Mouse (Mus musculus) lung, adult 2 months (tissue): ENCODE data around the gene Sytl1. TPM values are rescaled to one million over a fixed set of nuclear protein-coding genes. Genes with fewer than 3 reads are reported as not detected.

ENCODE experiments used
- DNase-seq: peaks from one replicate; pipeline ENCODE4 v3.0.0; 2022
- H3K4me1 ChIP-seq: fragments of 200-500 bp; 2 replicates; pipeline ENCODE4 v1.6.1; 2011; ENCODE audit warnings: low read length; ENCODE audit not compliant: control insufficient read depth, insufficient read depth
- H3K4me3 ChIP-seq: fragments of 200-500 bp; replicated peaks from 2 replicates; pipeline ENCODE3; 2011; ENCODE audit warnings: low read depth, mild to moderate bottlenecking, control low read depth, low read length; ENCODE audit errors: extremely low read depth
- CTCF ChIP-seq: fragments of 200-500 bp; IDR thresholded peaks from 2 replicates; pipeline ENCODE4 v1.5.1; 2011; ENCODE audit warnings: mild to moderate bottlenecking, low read length, control low read depth; ENCODE audit not compliant: insufficient read depth
- POLR2A ChIP-seq: fragments of 200-500 bp; IDR thresholded peaks from 2 replicates; pipeline ENCODE4 v1.6.1; 2011; ENCODE audit warnings: low read depth, mild to moderate bottlenecking, control low read depth, low read length, borderline replicate concordance; ENCODE audit errors: extremely low read depth
- WGBS: fragments of 180-500 bp; shearing (Covaris S2); methylation state at CpG from one replicate; pipeline ENCODE4 v1.1.7; 2018; 5-methylcytosine and 5-hydroxymethylcytosine counted together
- polyA plus RNA-seq: library from polyadenylated mRNA; depleted of rRNA; stranded (reverse); fragments of >200 nt; gene quantifications from 2 replicates; pipeline ENCODE4 v1.2.3, GENCODE M21; 2012; rRNA removed

Sytl1 gene
- 7.4 and 23.0 TPM in 2 replicates for polyA plus RNA-seq

DNA sequence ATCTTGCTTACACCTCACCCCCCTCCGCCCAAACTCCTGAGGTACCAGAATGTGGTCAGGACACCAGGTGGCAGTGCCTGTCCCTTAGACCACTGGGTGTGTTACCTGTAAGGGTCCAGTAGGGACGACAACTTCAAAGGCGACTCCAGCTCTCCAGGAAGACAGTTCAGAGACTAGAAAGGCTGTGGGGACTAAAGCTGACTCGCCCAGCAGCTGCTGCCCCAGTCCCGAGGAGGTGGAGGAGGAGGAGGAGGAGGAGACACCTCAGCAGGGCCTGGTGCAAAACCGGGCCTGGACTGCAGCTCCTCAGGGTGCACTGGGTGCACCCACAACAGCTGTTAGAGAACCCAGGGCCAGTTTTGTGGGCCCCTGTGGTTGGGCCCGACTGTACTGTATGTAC is at the start of gene Sytl1:
Gene Sytl1 (minus strand): TSS at position 232 of the 400 bp plus-strand sequence.
- Histone ChIP-seq H3K4me1 (no peaks in the 10 kb centered on the region), H3K4me3 (peak within 1 kb of the TSS; percentile 12)
- no peak for TF ChIP-seq POLR2A
- TF ChIP-seq CTCF: no peak
- 37% methylated on average over 7 of the region's 7 CpGs for WGBS
- no peak for DNase-seq

DNA sequence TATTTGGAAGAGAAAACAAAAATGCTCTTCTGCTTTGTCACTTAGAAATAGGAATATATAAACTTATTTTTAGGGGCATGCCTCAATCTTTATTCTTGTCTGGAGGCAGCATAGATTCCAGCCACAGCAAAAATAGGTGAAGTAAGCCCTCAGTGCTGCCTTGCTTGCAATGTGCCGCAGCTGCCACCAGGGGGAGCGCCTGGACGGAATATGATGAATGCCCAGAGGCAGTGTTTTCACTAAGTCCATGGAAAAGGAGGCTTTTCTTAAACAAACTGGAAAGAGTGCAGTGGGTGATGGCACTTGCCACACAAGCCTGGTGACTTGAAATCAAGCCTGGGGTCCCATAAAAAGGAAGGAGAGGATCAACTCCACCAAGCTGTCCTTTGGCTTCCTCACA is 47.0 kb upstream of the Sytl1 start:
- TF ChIP-seq POLR2A (no peak), CTCF (peak; percentile 95)
- Histone ChIP-seq H3K4me1 (no peaks in the 10 kb centered on the region), H3K4me3 (no peak overlapping the region)
- DNase-seq: peak; percentile 88
- 0% methylated on average over 3 of the region's 3 CpGs for WGBS

DNA sequence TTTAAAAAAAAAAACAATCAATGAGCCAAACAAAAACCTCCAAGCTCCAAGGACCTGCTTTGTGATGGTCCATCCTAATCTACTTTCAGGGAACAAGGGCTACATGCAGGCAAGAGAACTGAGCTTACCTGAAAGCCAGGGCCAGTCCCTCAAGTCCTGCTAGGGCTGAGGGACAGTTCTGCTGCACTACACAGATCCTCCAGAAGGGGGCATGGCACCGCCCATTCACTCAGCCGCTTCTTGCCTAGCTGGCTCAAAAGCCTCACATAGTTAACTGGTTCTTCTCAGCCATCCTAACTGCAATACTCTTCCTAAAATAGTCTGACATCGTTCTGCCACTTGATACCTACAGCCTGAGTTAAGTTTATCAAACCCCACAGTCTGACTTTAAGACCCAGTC is 44.4 kb upstream of the Sytl1 start:
- H3K4me1 ChIP-seq: no peaks in the 10 kb centered on the region
- TF ChIP-seq CTCF: peak; percentile 86
- TF ChIP-seq POLR2A: no peak
- 49% methylated on average over 3 of the region's 3 CpGs for WGBS
- peak; percentile 53 for DNase-seq
- H3K4me3 ChIP-seq: no peak overlapping the region

DNA sequence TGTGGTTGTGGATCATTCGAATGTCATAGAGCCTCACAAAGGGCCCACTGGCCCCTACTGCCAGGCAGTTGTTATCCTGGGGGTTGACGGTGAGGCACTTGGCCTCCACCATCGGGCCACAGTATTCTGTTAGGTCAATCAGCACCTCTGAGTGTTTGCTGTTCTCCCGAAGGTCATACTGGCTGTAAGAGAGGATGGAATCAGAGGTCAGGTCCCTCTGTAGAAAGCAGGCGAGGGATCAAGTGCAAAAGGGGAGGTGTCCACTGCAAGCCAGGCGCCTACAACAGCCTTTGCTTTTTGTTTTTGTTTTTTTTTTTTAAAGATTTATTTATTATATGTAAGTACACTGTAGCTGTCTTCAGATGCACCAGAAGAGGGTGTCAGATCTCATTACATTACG is 42.9 kb upstream of the Sytl1 start:
- TF ChIP-seq CTCF (no peak), POLR2A (no peak)
- no peak overlapping the region for H3K4me3 ChIP-seq
- H3K4me1 ChIP-seq: no peaks in the 10 kb centered on the region
- 85% methylated on average over 7 of the region's 7 CpGs for WGBS
- DNase-seq: no peak

DNA sequence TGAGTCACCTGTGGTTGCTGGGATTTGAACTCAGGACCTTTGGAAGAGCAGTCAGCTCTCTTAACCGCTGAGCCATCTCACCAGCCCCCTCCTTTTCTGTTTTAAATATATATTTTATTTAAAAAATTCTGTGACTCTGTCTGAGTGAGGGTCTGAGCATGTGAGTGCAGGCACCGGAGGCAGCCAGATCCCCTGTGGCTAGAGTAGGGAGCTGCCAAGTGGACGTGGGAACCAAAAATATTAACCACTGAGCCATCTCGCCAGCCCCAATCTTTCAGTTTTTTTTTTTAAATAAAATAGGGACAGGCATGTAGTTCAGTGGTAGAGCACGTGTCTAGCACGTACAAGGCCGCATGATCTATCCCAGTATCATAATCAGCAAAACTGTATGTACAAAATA is 41.9 kb upstream of the Sytl1 start:
- Histone ChIP-seq H3K4me3 (no peak overlapping the region), H3K4me1 (no peaks in the 10 kb centered on the region)
- WGBS: 91% methylated on average over 7 of the region's 7 CpGs
- no peak for DNase-seq
- no peak for TF ChIP-seq POLR2A

DNA sequence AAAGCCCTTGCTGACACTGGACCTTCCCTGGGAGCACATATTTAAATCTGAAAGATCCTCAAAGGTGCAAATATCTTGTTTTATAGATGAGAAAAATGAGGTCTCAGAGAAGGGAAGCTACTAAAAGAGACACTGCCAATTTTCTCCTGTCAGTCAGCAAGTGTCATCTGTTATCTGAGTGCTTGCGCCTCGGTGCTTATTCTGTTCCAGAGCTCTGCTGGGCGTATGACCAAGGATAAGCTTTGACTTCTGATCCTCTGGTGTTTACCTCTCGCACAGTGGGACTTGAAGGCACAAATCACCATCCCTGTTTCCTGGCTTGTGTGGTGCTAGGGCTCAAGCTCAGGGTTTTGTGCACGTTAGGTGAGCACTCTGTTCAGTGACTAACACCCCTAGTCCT is 39.8 kb upstream of the Sytl1 start:
- TF ChIP-seq CTCF: no peak
- TF ChIP-seq POLR2A: no peak

DNA sequence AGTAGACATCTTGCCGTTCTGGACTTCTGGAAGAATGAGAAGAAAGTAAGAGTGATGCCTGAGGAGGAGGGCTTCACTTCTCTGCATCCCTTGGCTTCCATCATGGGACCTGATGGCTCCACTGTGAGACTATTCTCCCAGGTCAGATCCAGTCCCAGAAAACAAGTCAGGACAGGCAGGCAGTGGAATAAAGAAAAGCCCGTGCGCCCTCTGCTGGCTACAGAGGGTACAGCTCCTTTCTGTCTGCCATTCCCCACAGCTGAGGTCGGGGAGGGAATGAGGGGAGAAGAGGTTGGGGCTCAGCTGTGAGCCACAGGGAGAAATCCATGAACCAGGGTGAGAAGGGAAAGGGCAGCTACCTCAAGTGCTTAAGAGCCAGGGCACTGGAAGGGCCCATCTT is 38.9 kb upstream of the Sytl1 start:
- whole genome bisulfite sequencing: 25% methylated on average over 4 of the region's 4 CpGs
- DNase-seq: peak; percentile 70

More for the DNA sequence above, 39.8 kb upstream of the Sytl1 start:
- Histone ChIP-seq H3K4me3 (no peak overlapping the region), H3K4me1 (no peaks in the 10 kb centered on the region)
- DNase-seq: no peak
- 77% methylated on average over 5 of the region's 5 CpGs for WGBS

DNA sequence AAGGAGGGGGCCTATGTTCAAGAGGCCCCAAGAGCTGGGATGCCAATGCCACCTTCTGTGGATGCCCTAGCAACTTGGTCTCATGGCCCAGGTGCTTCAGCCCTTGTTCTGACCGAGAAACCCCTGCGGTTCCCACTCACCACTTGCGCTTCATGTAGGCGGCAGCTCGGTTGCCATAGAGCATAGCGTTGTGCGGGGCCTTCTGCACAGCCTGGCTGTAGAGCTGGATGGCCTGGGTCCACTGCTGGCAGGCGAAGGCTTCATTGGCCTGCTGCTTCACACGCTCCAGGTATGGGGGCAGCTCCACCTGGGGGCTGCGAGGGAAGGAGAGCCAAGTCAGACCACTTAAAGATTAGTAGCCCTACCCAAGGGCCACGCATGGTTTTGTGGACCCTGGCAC is 37.5 kb upstream of the Sytl1 start:
- Histone ChIP-seq H3K4me3 (no peak overlapping the region), H3K4me1 (no peaks in the 10 kb centered on the region)
- DNase-seq: no peak
- TF ChIP-seq POLR2A (no peak), CTCF (no peak)
- WGBS: 91% methylated on average over 11 of the region's 11 CpGs

More for the DNA sequence above, 38.9 kb upstream of the Sytl1 start:
- Histone ChIP-seq H3K4me1 (no peaks in the 10 kb centered on the region), H3K4me3 (no peak overlapping the region)
- no peak for TF ChIP-seq POLR2A
- TF ChIP-seq CTCF: peak; percentile 84

DNA sequence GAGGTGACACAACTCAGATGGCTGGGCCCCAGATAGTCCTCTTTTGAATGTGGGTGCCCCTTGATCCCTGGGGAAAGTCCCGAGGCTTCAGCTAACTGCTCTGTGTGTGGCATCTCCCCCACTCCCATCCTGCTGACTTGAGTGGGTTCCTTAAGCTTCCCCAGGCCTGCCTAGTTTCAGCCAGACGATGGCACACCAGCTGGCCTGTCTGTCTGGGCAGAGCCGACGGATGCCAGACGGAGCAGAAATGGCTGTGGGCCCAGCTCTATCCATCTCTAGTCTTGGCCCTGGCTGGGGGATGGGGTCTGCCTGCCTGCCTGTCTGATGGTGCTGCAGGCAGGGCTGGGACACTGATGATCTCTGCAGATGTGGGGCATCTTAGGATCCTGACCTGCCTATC is 36.8 kb upstream of the Sytl1 start:
- DNase-seq: no peak
- no peak for TF ChIP-seq CTCF
- no peak for TF ChIP-seq POLR2A
- WGBS: 74% methylated on average over 5 of the region's 5 CpGs
- Histone ChIP-seq H3K4me3 (no peak overlapping the region), H3K4me1 (no peaks in the 10 kb centered on the region)

DNA sequence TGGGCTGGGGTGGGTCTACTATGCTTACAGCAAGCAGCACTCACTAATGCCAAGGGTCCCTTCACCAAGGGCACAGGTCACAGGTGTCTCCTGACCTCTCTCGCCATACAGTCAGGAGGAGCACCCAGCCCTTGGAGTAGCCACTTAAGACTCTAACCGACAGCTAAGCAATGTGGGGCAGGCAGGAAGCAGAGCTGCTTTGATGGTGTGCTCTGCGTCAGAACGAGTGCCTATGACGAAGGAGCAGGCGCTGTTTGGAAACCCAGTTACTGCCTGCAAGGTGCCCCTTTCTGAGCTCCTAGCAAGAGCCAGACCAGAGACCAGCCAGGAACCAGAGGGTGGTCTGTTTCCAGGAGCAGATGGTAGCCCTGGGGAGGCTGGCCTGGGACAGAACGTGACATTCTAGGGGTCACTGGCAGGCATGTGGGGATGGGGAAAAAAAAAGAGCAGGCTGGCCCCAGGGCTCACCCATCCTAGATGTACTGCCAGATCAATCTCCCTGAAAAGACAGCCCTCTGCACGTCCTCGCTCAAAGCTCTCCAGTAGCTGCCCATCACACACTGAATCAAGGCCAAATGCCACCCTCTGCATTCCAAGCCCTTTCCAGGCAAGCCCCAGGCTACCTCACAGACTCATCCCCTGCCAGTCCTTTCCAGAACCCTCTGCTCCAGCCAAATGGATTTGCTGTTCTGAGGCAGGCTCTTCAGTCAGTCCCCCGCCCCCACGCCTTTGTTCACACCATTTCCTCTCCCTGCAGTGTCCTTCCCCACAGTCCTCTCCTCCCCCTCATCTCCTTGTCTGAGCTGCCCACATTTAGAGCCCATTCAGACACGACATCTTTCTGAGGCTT is 35.8 kb upstream of the Sytl1 start:
- no peaks in the 10 kb centered on the region for H3K4me1 ChIP-seq
- 68% methylated on average over 12 of the region's 12 CpGs for WGBS
- TF ChIP-seq POLR2A: no peak
- no peak for TF ChIP-seq CTCF
- DNase-seq: no peak
- no peak overlapping the region for H3K4me3 ChIP-seq

DNA sequence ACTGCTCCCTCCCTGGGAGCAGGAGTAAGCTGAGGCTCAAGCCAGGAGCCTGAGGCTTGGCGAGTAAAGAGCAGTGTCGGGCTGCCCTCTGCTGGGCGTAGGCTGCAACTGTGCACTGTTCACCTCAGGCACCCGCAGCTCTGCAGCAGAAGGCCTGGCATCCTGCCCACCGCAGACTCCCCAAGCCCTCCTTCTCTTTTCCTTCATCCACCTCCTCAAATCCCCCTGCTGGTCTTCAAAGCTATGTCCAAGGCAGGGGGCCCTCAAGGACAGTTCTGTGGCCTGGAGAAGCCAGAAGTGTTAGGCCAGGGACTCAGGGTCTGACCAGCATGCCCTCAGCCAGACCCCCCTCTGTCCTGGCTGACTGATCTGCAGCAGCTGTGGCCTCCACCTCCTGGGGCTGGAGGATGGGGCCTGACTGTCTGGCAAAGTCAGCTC is 34.9 kb upstream of the Sytl1 start:
- peak; percentile 66 for DNase-seq
- Histone ChIP-seq H3K4me3 (no peak overlapping the region), H3K4me1 (no peaks in the 10 kb centered on the region)
- 8% methylated on average over 5 of the region's 5 CpGs for WGBS
- no peak for TF ChIP-seq POLR2A
- TF ChIP-seq CTCF: peak; percentile 96
